Mouse (Mus musculus): ENCODE results near the gene Vmn1r120.
"Not testable (repeated sequence)": the region's sequence is repeated elsewhere in the genome, so short reads cannot be mapped to it uniquely, and the experiment has no call there.

Gene Vmn1r120

GRCm38 (mm10) chr7:21053684-21054083 is at the start of gene Vmn1r120:
Gene Vmn1r120 (minus strand): TSS chr7:21053784.
- DNase-seq (ENCODE audit: low spot score) = not testable (repeated sequence)

GRCm38 (mm10) chr7:21098413-21098812 is 44.8 kb upstream of the Vmn1r120 start, which contains the start of gene Vmn1r121:
Gene Vmn1r121 (minus strand): TSS chr7:21098513.
- not testable (repeated sequence) for DNase-seq (ENCODE audit: low spot score)

GRCm38 (mm10) chr7:21012355-21012754 is 41.2 kb downstream of the Vmn1r120 start, which contains the start of gene Vmn1r119:
Gene Vmn1r119 (minus strand): TSS chr7:21012455.
- not testable (repeated sequence) for DNase-seq (ENCODE audit: low spot score)
